Mouse (Mus musculus): ENCODE results near the gene Raph1.
"Not testable (repeated sequence)": the region's sequence is repeated elsewhere in the genome, so short reads cannot be mapped to it uniquely, and the experiment has no call there.

Gene Raph1

GRCm38 (mm10) chr1:60503456-60503855 lies 63.4 kb downstream of the Raph1 start:
- peak; percentile 15 for DNase-seq (ENCODE audit: low read depth, low spot score)
- Histone ChIP-seq H3K27me3 (ENCODE audit: control insufficient read depth, insufficient read depth, low read length, poor library complexity, severe bottlenecking) (no peaks in the 10 kb centered on the region), H3K36me3 (ENCODE audit: control insufficient read depth, insufficient read depth, low read length, poor library complexity, severe bottlenecking) (no peaks in the 10 kb centered on the region)

DNA sequence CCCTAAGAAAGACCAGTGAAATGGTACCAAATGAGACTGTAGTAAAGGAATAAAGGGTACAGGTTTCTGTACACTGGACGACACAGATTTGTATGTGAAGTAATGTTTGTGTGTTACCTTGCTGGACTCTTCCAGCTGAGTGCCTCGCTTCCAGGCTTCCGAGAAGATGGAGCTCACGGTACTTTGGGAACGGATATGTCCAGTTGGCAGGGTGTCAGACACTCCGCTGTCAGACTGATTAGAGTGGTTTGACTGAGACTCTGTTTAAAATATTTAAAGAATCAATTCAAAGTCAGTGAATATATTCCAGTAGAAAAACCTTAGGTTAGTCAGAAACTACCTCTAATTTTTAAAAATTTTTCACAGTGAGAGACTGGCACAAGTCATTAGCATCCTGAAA lies 73.5 kb downstream of the Raph1 start:
- Histone ChIP-seq H3K27me3 (ENCODE audit: control insufficient read depth, insufficient read depth, low read length, poor library complexity, severe bottlenecking) (no peaks in the 10 kb centered on the region), H3K36me3 (ENCODE audit: control insufficient read depth, insufficient read depth, low read length, poor library complexity, severe bottlenecking) (no peaks in the 10 kb centered on the region)
- DNase-seq (ENCODE audit: low read depth, low spot score), result no peak

GRCm38 (mm10) chr1:60492404-60492803 lies 74.5 kb downstream of the Raph1 start:
- DNase-seq (ENCODE audit: low read depth, low spot score), result no peak
- no peaks in the 10 kb centered on the region for H3K36me3 ChIP-seq (ENCODE audit: control insufficient read depth, insufficient read depth, low read length, poor library complexity, severe bottlenecking)
- H3K27me3 ChIP-seq (ENCODE audit: control insufficient read depth, insufficient read depth, low read length, poor library complexity, severe bottlenecking), result no peaks in the 10 kb centered on the region

DNA sequence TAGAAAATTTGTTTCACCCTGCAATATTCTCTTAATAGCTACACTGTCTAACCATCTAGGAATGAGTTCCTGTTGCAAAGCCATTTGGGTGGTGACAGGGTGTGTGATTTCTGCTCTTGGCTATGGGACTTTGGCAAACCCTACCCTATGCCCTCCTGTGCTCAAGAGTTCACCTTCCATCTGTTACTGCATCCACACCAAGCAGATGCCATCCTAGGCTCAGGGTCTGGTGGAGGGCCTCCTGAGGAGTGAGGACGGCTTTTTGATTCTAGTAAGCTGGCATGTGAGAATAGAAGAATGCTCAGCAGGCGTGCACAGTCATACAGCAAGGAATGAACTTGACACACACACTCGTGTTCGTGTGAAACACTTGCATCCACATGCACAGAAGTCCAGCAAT lies 76.4 kb downstream of the Raph1 start:
- no peaks in the 10 kb centered on the region for H3K36me3 ChIP-seq (ENCODE audit: control insufficient read depth, insufficient read depth, low read length, poor library complexity, severe bottlenecking)
- no peak for DNase-seq (ENCODE audit: low read depth, low spot score)
- no peaks in the 10 kb centered on the region for H3K27me3 ChIP-seq (ENCODE audit: control insufficient read depth, insufficient read depth, low read length, poor library complexity, severe bottlenecking)

DNA sequence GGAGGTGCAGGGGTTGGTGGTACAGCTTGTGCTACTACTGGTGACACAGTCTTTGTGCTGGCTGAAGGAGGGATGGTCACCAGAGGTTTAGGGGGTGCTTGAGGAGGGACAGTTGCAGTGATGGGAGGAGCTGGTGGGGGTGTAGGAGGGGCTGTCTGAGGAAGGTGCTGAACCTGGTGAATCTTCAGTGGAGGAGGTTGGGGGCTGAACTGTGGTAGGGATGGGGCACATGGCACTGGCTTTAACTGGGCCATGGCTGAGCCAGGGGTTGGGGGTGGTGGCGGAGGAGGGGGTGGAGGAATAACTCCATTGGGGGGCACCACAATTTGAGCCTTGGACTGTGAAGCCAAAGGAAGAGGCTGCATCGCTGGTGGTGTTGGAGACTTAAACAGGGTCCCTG lies 77.2 kb downstream of the Raph1 start:
- DNase-seq (ENCODE audit: low read depth, low spot score), result no peak
- Histone ChIP-seq H3K27me3 (ENCODE audit: control insufficient read depth, insufficient read depth, low read length, poor library complexity, severe bottlenecking) (no peaks in the 10 kb centered on the region), H3K36me3 (ENCODE audit: control insufficient read depth, insufficient read depth, low read length, poor library complexity, severe bottlenecking) (no peaks in the 10 kb centered on the region)

GRCm38 (mm10) chr1:60488635-60489034 lies 78.3 kb downstream of the Raph1 start:
- Histone ChIP-seq H3K36me3 (ENCODE audit: control insufficient read depth, insufficient read depth, low read length, poor library complexity, severe bottlenecking) (no peaks in the 10 kb centered on the region), H3K27me3 (ENCODE audit: control insufficient read depth, insufficient read depth, low read length, poor library complexity, severe bottlenecking) (no peaks in the 10 kb centered on the region)
- DNase-seq (ENCODE audit: low read depth, low spot score), result no peak

GRCm38 (mm10) chr1:60485649-60486048 lies 81.3 kb downstream of the Raph1 start:
- H3K36me3 ChIP-seq (ENCODE audit: control insufficient read depth, insufficient read depth, low read length, poor library complexity, severe bottlenecking), result no peaks in the 10 kb centered on the region
- DNase-seq (ENCODE audit: low read depth, low spot score), result no peak

DNA sequence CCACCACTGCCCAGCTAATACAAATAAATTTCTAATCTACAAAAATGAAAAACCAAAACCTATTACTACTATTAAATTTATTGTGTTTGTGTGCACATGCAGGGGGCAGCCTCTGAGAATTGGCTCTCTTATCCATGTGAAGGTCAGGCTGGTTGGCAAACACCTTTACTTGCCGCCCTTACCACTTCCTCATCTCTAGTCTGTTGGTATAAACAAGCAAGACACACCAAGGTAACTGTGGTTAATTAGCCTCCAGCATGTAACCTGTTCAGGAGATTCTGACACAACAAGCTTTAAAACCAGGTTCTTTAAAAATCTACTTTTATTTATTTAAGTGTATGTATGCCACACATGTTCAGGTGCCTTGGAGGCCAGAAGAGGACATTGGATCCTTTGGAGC lies 84.0 kb downstream of the Raph1 start:
- Histone ChIP-seq H3K36me3 (ENCODE audit: control insufficient read depth, insufficient read depth, low read length, poor library complexity, severe bottlenecking) (no peaks in the 10 kb centered on the region), H3K27me3 (ENCODE audit: control insufficient read depth, insufficient read depth, low read length, poor library complexity, severe bottlenecking) (no peaks in the 10 kb centered on the region)
- no peak for DNase-seq (ENCODE audit: low read depth, low spot score)

More at GRCm38 (mm10) chr1:60485649-60486048, 81.3 kb downstream of the Raph1 start:
- no peaks in the 10 kb centered on the region for H3K27me3 ChIP-seq (ENCODE audit: control insufficient read depth, insufficient read depth, low read length, poor library complexity, severe bottlenecking)

GRCm38 (mm10) chr1:60481561-60481960 lies 85.3 kb downstream of the Raph1 start:
- DNase-seq (ENCODE audit: low read depth, low spot score), result no peak
- no peaks in the 10 kb centered on the region for H3K27me3 ChIP-seq (ENCODE audit: control insufficient read depth, insufficient read depth, low read length, poor library complexity, severe bottlenecking)

DNA sequence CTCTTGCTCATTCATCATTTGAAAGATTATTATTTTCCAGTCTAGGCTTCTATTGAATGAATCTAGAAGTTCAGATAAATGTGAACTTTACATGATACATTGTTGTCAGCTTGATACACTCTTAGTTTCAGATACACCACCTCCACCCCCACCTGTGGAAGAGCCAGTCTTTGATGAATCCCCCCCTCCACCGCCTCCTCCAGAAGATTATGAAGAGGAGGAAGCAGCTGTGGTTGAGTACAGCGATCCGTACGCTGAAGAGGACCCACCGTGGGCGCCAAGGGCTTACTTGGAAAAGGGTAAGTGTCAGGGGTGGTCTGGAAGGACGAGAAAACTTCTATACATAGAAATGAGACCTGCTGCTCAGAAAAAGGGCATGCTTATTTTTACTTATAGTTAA lies 96.4 kb downstream of the Raph1 start:
- Histone ChIP-seq H3K36me3 (ENCODE audit: control insufficient read depth, insufficient read depth, low read length, poor library complexity, severe bottlenecking) (no peaks in the 10 kb centered on the region), H3K27me3 (ENCODE audit: control insufficient read depth, insufficient read depth, low read length, poor library complexity, severe bottlenecking) (no peaks in the 10 kb centered on the region)
- DNase-seq (ENCODE audit: low read depth, low spot score), result no peak

More at GRCm38 (mm10) chr1:60481561-60481960, 85.3 kb downstream of the Raph1 start:
- H3K36me3 ChIP-seq (ENCODE audit: control insufficient read depth, insufficient read depth, low read length, poor library complexity, severe bottlenecking), result no peaks in the 10 kb centered on the region

- H3K36me3 ChIP-seq (ENCODE audit: control insufficient read depth, insufficient read depth, low read length, poor library complexity, severe bottlenecking), result no peaks in the 10 kb centered on the region
- H3K27me3 ChIP-seq (ENCODE audit: control insufficient read depth, insufficient read depth, low read length, poor library complexity, severe bottlenecking), result no peaks in the 10 kb centered on the region
- DNase-seq (ENCODE audit: low read depth, low spot score), result no peak
These were observed 97.4 kb downstream of the Raph1 start for GRCm38 (mm10) chr1:60469491-60469890.

DNA sequence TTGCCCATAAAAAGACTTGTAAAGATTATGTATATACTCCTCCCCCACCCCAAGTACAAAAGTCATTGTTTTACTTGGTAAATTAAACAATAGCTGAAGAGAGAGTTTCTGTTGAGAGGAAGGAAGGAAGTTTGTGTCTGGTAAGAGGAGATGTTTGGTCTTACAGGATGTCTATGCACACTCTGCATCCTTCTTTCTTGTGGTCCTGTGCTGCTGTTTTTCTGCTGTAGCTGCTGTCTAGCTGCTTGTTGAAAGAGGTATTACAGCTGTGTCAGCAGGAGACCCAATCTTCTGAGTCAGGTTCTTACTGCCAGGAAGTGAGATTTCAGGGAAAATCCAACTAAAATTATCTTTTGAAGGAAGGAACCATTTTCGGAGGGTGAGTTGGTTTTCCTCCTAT lies 106.3 kb downstream of the Raph1 start:
- DNase-seq (ENCODE audit: low read depth, low spot score), result no peak
- H3K36me3 ChIP-seq (ENCODE audit: control insufficient read depth, insufficient read depth, low read length, poor library complexity, severe bottlenecking), result no peaks in the 10 kb centered on the region
- peaks cover 3% of the 10 kb centered on the region; the same call in 1 of the 2 replicates for H3K27me3 ChIP-seq (ENCODE audit: control insufficient read depth, insufficient read depth, low read length, poor library complexity, severe bottlenecking)

DNA sequence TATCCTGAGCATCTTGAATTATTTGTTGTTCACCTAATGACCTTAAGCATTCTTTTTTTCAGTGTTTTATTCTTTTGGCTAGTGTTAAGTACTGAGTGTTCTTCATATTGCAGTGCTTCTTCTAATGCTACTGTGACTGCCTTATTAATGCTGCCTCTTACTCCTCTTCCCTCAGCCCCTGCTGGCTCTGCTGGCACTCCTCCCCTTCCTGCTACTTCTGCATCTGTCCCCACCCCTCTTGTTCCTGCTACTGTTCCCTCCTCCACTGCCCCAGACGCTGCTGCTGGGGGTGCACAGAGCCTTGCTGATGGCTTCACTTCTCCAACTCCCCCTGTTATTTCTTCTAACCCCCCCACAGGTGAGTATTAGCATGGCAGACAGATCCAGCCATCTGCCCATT lies 117.0 kb downstream of the Raph1 start:
- Histone ChIP-seq H3K27me3 (ENCODE audit: control insufficient read depth, insufficient read depth, low read length, poor library complexity, severe bottlenecking) (no peaks in the 10 kb centered on the region), H3K36me3 (ENCODE audit: control insufficient read depth, insufficient read depth, low read length, poor library complexity, severe bottlenecking) (no peaks in the 10 kb centered on the region)
- DNase-seq (ENCODE audit: low read depth, low spot score), result no peak

DNA sequence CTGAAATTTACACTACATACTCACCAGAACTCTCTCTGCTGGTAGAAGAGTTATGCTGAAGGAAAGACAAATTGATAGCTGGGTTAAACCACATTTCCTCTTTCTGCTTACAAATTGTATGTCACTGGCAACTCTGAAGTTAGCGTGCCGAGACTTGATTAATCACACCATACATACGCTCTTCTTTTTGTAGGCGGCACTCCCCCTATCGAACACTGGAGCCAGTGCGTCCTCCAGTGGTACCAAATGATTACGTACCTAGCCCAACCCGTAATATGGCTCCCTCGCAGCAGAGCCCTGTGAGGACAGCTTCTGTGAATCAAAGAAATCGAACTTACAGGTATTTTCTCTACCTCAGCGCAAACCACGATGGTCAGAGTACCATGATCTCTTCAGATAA lies 119.8 kb downstream of the Raph1 start:
- Histone ChIP-seq H3K36me3 (ENCODE audit: control insufficient read depth, insufficient read depth, low read length, poor library complexity, severe bottlenecking) (no peaks in the 10 kb centered on the region), H3K27me3 (ENCODE audit: control insufficient read depth, insufficient read depth, low read length, poor library complexity, severe bottlenecking) (no peaks in the 10 kb centered on the region)
- peak; percentile 47 for DNase-seq (ENCODE audit: low read depth, low spot score)

DNA sequence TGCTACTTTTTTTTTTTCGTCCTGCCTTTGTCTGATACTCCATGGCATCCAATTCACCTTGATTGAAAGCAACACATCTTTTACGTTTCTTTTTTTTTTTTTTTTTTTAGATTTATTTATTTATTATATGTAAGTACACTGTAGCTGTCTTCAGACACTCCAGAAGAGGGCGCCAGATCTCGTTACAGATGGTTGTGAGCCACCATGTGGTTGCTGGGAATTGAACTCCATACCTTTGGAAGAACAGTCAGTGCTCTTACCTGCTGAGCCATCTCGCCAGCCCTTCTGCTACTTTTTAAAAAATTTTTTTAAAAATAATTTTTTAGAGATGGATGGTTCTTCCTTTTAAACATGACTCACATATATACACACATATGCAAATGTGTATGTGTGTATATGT lies 125.5 kb downstream of the Raph1 start:
- not testable (repeated sequence) for H3K27me3 ChIP-seq (ENCODE audit: control insufficient read depth, insufficient read depth, low read length, poor library complexity, severe bottlenecking); H3K36me3 ChIP-seq (ENCODE audit: control insufficient read depth, insufficient read depth, low read length, poor library complexity, severe bottlenecking); DNase-seq (ENCODE audit: low read depth, low spot score)

DNA sequence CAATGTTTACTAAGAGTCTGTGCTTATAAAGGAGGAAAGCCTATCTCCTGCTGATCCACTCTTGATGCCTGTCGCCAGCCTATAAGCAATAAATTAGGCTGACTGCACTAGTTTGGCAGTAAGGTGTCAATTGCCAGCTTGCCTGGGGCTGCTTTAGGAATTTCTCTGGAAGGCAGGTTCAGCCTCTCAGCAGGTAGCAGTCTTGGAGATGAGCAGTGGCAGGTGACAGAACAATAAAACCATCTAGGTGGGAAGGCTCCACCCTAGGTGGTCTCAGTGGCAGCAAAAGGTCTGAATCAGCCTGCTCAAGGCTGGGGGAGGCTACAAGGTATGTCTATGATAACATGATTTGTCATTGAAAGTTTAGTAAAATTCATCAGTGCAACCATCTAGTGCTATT lies 134.4 kb downstream of the Raph1 start:
- H3K36me3 ChIP-seq (ENCODE audit: control insufficient read depth, insufficient read depth, low read length, poor library complexity, severe bottlenecking), result no peaks in the 10 kb centered on the region
- no peaks in the 10 kb centered on the region for H3K27me3 ChIP-seq (ENCODE audit: control insufficient read depth, insufficient read depth, low read length, poor library complexity, severe bottlenecking)
- no peak for DNase-seq (ENCODE audit: low read depth, low spot score)

Data from splenic B cell, adult 2 months (primary cell).